Mouse (Mus musculus) skeletal muscle tissue, adult 2 months (tissue): ENCODE data around the gene Nutm2.
A peak's percentile ranks its signal among the peaks of the same experiment; 100 is the strongest.
"Not testable (repeated sequence)": the region's sequence is repeated elsewhere in the genome, so short reads cannot be mapped to it uniquely, and the experiment has no call there.

ENCODE experiments used
- DNase-seq: peaks from one replicate; pipeline ENCODE4 v3.0.0-alpha.2; 2012; ENCODE audit warnings: low read depth, low spot score

The Nutm2 gene

DNA sequence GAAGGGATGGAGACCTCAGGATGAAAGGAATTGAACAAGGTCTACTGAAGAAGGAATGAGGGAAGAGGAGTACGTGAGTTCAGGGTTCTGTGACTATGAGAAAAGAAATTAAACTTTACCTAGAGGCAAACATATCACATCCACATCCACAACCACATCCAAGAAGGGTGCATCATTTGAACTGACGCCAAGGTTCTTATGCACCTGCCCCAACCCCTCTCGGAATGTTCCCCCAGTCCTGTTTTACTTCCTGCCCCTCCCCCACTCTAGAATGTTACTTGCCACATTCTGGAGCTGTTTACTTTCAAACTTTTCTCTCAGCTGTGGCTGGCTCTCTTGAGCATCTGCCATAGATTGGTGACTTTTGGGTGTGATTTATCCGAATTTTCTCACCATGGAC, at the start of gene Nutm2:
TSS of gene Nutm2 (plus strand) at position 301 of the 400 bp plus-strand sequence.
- no peak for DNase-seq

DNA sequence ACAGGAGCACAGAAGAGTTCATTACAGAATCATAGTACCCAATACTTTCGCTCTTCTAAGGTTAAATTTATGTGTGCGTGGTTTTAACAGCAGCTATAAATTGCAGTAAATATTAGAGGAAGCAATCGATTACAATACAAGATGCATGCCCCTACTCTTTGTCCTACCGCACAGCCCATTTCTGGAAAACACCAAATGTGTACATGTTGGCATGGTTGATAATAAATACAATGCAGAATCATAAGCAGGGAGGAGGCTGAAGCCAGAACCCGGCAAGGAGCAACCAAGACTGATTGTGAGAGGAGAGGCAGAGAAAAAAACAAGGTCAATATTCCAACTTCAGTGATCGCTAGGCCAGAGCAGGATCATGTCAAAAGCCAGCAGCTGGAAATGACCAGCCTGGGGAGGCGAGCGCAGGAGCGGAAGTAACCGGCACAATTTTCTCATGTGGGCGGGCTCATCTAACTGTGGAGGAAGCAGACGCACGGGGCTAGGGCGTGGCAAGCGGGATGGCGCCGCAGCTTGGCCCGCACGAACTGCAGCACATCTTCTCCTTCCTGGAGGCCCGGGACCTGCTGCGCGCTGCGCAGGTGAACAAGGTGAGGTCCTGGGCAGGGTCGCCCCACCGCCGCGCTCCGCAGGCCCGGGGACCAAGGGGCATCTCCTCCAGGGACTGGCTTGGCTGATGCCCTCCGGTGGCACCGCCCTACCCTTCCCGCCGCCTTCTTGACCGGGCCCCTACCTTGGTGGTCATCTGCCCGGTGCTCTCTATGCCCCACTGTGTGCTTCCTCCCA, 49.5 kb upstream of the Nutm2 start, which contains the start of gene Fbxw17:
TSS of gene Fbxw17 (plus strand) at position 476 of the 795 bp plus-strand sequence.
- DNase-seq: peak; percentile 38

DNA sequence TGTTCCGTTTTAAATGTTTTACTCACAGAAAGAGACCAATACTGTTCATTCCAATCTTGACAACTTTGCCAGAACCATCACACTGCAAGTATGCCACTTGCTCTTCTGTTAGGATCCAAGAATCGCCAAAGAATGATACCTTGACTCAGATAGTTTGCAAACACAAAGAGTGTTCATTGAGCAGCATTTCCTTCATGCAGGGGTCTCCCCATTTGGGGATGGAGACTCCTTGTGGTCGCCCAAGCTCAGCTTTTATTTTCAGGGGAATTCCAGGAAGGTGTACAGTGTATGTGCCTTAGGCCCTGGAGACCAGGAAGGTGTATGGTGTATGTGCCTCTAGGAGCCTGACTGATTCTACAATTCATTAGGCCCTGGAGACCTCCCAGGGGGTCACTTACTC, 48.7 kb upstream of the Nutm2 start:
- DNase-seq: no peak

DNA sequence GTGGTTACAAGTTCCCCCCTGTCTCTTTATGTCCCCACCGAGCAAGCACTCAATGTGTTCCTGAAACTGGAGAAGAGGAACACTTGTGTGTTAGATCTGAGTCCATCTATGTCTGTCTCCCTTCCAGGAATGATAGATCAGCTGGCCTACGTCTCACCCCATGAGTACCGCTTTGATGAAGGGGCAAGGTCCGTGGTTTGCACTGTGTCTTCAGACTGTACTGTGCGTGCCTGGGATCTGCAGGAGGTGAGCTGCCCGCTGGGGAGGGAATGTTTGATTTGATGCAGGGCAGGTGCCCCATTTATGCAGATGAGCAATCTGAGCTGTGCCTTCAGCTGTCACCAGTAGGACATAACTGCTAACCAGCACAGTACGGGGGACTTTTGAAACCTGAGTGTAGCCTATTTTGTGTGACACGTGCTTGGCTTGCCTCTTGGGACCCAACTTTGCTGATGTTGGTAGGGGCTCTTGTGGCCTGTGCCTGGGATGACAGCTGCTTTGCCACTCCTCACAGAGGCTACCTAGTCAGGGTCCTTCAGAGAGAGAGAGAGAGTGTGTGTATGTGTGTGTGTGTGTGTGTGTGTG, 43.4 kb upstream of the Nutm2 start:
- peak; percentile 13 for DNase-seq

DNA sequence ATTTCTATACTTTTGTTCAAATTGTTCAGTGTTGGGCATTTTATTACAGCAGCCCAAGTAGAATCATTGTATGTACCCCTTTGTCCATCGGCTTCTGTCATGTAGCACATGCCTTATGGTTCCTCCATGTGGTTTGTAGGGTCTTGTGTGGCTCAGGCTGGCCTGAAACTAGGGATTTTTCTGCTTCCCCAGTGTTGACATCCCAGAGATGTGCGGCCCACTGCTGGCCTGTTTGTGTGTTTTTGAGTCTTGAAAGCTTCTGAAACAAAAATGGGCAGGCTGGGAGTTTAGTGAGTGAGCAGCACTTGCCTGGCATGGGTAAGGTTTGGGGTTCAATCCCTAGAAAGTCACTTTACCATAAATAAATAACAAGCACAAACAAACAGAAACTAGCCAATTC, 42.6 kb upstream of the Nutm2 start:
- no peak for DNase-seq

DNA sequence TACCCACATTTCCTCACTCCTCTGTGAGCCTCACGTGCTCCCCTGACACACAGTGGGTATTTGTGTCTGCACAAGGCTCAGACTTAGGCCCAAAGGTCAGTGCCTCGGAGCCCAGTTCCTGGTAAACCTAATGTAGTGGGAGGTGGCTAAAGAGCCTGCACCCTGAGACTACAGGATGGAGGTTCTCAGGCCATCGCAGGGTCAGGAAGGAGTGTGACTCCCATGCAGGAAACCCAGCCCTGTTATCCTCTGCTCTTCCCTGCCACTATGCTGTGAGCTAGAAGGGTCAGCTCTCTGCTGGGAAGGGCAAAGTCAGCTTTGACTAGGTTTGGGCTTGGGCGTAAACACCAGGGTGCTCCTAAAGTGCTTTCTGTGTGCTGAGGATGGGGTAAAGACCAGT, 40.4 kb upstream of the Nutm2 start:
- DNase-seq: no peak

DNA sequence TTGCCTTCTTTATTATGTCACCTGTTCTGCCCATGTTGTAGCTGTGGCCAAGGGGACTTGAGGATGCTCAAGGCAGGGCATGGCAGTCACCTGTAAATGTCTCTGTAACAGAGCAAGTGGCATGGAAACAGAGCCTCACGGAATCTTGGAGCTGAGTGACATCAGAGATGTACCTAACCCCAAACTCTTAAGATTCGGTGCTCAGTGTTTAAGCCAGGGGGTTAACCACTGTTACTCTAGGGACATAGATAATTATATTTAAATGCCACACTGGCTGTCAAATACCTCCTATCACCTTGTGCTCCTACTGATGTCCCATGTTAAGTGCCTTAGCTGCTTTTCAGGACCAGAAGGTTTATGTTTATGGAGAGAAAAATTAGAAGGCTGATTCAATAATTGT, 23.3 kb upstream of the Nutm2 start, which contains the start of gene Gm47429:
TSS of gene Gm47429 (minus strand) at position 101 of the 400 bp plus-strand sequence.
- DNase-seq: no peak

DNA sequence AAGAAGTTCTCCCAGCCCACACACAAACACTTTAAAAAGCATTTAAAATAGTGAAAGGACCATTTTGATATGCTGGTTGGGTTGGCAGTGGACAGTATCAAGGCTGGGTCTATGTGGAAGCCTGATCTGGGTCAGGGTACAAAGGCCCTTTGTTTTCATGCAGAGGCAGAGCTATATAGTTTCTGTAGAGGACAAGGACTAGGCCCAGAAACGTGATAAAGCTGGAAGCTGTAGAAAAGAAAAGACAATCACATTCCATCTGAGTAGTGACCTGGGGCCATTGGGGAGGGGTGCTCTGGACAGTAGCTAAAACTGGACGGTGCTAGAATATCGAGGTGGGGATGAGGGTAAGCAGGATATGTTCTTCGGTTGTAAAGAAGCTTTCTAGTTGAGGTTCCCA, 21.8 kb upstream of the Nutm2 start:
- no peak for DNase-seq

DNA sequence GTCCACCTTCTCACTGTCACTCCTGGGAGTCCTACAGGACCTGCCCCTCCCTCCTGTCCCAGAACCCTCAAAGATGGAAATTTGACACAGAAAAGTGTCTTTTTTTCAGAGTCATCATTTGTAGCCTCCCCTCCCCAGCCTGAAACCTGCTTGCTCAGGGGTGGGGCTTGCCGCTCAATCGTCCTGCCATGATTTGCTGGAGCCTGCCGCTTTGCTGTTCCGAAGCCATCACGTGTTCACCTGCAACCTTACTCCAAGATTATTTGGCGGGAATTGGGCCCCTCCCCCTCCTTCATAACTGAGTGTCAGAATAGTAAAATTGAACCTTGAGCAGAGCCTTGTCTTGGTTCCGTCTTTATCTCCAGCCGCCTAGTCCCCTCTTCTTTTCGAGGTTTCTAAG, 14.8 kb upstream of the Nutm2 start:
- DNase-seq: not testable (repeated sequence)

DNA sequence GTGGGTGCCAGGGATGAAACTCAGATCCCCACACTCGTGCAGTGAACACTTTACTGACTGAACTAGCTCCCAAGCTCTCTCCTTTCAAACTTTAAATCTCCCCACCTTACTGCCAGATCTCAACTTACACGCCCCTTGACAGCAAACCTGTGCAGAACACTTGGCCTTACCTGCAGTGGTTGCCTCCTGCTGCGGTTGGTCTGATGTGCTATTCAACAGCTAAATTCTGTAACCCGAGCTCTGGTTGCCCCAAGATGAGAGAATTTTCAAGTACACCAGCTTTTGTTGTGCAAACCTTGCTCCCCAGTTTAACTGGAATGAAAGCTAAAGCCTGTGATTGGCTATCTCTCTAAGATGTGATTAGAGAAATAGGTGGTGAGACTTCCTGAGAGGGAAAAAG, 13.7 kb upstream of the Nutm2 start:
- no peak for DNase-seq

DNA sequence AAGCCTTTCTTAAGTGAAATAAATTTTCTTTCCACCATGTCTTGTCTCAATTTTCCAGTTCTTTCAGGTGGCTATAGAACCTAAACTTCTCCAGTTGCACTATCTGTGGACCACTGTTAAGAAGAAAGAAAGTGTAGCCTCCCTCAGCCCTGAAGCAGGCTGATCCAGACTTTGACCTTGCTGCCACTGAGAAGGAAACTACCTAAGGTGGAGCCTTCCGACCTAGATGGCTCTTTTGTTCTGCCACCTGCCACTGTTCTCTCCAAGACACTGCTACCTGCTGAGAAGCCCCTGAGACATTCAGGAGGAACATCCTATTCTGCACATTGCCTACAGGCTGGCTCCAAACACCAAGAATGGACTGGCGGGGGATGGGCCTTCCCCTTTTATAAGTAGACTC, 6.7 kb upstream of the Nutm2 start:
- DNase-seq: not testable (repeated sequence)

DNA sequence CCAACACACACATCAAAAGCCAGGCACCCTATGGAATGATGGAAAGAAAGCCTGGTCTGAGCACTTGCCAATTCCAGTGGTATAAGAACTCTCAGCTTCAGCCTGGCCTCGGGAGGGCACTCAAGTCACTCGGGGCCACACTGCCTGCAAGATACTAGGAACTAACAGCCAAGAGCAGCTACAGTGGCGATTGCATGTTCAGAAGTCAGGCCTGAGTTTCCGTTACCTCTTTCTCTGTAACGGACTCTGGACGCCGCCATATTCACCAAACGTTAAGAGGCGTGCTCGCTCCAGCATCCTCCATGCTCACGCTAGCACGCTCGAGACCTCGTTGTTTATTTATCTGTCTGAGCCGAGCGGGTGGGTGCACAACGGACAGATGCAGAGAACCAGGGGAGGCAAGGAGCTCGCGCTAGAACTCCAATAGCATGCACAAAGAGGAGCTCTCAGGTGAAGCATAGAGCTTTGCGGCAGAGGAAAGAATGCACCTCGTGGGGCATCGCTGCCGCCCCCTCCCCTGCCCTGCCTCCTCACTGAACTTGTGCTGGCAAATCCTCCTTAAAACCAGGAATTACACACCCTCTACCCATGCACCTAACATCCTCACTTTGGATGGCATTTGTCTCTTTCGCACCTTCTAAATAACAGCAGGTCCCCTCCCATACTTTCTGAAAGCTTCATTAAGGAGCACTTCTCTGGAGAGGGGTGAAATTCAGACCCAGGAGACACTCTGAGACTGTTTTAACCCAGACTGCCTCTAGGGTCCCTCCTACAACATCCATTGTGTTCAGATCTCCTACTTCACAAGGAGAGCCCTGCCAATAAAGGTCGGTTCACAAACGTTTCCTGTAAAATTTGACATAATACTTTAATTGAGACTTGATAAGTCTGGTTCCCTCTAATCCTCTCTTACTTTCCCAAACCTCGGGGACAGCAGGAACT, 2.2 kb upstream of the Nutm2 start:
- no peak for DNase-seq

DNA sequence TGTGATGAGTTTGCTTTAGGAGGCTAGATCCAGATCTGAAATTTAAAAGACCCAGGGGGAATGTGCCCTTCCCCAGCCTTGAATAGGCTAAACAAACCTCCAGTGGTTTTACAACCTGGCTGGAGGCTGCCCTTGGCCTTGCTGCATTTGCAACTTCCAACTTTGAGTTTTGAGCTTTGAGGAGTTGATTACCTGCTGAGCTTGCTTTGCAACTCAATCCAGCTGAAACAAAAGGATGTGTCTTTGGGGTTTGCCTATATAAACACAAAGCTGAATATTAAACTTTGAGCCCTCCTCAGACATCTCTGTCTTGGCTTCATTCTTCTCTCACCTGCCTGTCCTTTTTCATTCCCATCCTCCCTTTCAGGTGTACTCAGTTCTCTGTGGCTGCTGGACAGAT, 21.4 kb downstream of the Nutm2 start:
- DNase-seq: not testable (repeated sequence)

DNA sequence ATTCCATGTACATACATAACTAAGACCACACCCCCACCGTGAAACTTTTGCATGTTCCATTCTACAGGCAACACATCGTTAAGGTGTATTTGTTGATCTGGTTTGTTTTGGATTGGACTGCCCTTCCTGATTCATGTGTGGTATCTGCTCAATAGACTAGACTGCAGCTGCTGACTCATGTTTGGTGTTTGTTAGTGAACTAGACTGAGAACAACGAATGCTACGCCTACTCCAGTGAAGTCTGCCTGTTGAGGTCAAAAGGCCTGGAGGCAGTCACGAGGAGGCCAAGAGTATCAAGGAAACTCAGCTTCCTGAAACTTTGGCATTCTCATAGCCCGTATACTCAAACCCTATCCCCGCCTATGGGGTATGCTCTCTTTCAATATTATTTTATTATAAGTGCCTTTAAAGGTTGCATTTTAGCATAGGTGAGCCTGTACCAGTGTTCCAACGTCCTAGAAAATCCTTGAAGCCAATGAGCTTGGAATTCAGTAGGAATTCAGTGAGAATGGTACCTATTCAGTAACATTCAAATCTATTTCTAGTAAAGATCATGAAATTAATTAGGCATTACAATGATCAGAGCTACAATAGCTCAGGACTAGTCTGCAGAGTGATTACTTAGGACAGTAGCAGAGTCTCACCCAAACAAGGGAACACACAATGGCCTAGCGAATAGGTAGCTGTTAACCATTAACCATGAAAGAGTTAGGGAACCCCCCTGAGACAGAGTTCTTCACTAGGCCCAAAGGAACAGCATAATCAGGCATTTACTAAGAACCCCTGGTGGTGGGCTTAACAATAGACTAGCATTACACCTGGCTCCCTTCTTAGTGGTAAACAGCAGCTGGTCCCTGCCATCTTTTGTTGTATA, 43.6 kb downstream of the Nutm2 start:
- not testable (repeated sequence) for DNase-seq
